Mouse (Mus musculus) layer of hippocampus, postnatal 10 days (tissue): Measurements from ENCODE around the gene Mrpl23. TPM values are rescaled to one million over a fixed set of nuclear protein-coding genes. Genes with fewer than 3 reads are reported as not detected.
A peak's percentile ranks its signal among the peaks of the same experiment; 100 is the strongest.

ENCODE experiments used
- DNase-seq, 2 experiments: peaks; one replicate each; pipeline ENCODE4 v3.0.0; 2021; ENCODE audit warnings: low spot score in 2 of 2
- microRNA-seq, 2 experiments: library from miRNA; unstranded; fragments of <30 nt; microRNA quantifications; one replicate each; pipeline ENCODE4 v1.2.0; 2021
- total RNA-seq, 2 experiments: library from RNA; stranded (reverse); gene quantifications; 2 replicates each; pipeline ENCODE4 v1.2.3; 2021

Gene Mrpl23
- total RNA-seq, 2 experiments from 2014 or later = 8.4 to 12.9 TPM

DNA sequence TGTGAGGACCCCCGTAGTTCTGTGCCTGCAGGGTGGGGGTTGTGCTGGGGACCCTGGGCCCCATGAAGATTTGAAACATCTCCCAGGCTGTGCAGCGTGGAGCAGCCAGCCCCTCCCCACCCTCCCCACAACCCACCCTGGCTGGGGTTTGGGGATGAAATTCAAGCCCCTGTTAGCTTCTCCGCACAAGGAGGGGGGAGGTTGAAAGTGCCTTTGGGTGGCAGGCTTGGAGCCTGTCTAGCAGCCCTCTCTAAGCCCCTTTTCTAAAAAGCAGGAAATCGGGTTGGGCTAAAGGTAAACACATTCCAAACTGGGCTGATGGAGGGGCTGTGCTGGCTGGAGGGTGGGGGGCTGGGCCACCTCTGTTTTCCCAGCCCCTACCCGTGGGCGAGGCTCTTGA is 40.5 kb downstream of the Mrpl23 start:
- DNase-seq = no peak

GRCm38 (mm10) chr7:142574155-142574660 is 41.7 kb downstream of the Mrpl23 start:
- no peak for DNase-seq

- no peak for DNase-seq
Observed at GRCm38 (mm10) chr7:142574826-142575351, 42.4 kb downstream of the Mrpl23 start.

DNA sequence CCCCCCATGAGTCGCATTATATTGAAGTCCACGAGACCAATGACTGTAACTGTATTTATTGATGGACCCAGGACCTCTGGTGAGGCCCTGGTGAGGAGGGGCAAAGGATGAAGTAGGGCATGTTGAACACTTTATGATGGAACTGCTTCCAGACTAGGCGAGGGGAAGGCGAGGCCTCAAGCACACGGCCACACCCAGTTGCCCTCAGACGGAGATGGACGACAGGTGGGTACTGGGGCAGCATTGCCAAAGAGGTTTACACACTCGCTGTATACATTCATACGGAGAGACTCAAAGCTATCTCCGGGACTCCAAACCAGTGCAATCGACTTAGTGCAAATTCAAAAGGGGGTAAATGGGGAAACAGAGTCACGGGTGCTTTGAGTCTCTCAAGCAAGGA is 43.0 kb downstream of the Mrpl23 start:
- no peak for DNase-seq

- no peak for DNase-seq
Observed at GRCm38 (mm10) chr7:142575971-142576370, 43.5 kb downstream of the Mrpl23 start.

GRCm38 (mm10) chr7:142576472-142577326 is 44.2 kb downstream of the Mrpl23 start:
- DNase-seq = no peak

GRCm38 (mm10) chr7:142577806-142578423 is 45.4 kb downstream of the Mrpl23 start:
- DNase-seq = no peak

DNA sequence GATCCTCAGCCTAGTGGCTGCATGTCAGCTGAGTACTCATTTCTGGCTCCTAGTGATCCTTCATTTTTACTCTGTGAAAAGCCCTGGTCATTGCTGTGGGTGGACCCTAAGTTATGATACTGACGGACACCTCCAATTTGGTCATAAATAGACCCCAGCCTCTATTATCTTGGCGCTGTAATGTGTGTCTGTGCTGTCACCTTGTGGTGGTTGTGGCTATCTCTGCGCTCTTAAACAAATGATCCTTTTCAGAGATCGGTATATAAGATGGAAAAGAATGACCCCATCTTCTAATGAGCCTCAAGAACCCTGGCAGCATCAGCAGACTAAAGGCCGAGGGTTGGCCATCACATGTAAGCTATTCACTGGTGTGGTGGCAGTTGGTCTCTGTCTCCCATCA is 46.6 kb downstream of the Mrpl23 start:
- DNase-seq = no peak

- peak; percentile 66 to 78 for DNase-seq
Observed at GRCm38 (mm10) chr7:142580121-142580879, 47.8 kb downstream of the Mrpl23 start.

DNA sequence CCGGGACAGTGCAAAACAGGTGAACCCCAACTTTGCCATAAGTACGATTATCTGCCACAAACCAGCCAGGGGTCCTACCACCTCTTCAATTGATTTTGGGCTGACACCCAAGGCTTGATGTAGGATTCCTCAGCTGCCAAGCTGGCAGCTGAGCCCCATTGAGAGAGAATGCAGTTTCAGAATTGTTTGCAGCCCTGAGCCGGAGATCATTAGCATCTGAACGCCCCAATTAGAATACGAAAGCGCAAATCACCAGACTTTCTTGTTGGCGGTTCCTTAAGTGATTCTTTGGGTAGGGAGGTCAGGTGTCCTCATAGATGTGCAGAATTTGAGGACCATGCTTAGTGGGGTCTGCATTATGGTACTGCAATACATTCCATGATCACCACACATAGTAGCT is 48.7 kb downstream of the Mrpl23 start:
- no peak for DNase-seq

DNA sequence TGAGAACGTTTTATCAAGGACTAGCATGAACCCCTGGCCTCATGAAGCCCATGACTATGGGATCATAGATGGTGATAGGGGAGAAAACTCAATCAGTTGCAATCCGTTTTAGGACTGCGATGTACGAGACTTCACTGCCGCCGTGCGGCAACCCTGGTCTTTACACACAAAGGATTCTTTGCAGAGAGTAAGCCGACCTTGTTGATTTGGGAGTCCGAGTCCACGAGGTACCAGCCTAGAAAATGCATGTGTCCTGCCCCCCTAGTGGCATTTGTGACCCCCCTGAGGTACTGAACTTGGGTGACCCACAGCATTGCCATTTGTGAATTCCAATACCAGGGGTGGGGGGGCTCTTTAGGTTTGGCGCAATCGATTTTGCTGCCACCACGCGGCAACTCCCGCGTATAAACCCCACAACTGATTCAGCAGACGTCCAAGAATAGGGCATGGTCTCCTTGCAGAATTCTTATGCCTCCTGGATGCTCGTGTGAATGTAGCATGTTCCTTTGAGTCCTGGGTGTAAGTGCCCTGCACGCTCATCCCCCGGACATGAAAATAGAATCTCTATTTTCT is 49.3 kb downstream of the Mrpl23 start:
- DNase-seq = peak; percentile 61 to 74

DNA sequence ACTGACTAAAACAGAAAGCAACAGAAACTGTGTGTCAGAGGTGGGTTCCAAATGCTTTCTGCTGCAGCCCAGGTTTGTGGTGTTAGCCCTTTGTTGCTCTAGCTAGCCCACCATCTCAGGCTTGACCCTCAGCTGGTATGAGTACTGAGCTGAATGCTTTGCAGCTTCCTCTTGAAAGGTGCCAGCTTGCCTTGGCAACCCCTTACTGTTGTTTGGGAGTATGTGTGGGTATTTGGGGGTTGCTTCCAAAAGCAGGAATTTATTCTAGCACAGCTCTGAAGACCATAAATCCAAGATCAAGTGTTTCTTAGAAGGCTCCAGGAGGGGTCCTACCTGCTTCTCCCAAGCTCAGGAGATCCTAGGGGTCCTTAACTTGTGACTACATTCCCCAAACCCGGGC is 52.4 kb downstream of the Mrpl23 start:
- no peak for DNase-seq

DNA sequence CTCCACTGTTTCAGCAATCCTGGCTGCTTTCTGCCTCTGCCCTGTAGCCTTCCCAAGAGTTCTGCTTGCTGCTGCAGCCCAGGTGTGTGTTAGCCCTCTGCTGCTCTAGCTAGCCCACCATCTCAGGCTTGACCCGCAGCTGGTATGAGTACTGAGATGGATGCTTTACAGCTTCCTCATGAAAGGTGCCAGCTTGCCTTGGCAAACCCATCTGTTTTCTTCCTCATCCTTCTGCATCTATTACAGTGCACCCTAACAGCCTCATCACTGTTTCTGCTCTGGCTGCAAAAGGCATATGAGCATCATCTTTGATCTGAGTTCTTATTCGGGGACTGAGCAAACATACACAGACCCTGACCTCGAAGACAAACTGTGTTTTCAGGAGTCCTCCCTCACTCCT is 53.4 kb downstream of the Mrpl23 start:
- DNase-seq = no peak

GRCm38 (mm10) chr7:142588282-142588941 is 55.9 kb downstream of the Mrpl23 start:
- no peak for DNase-seq

Small RNA genes within 50 kb of the gene (microRNA-seq; reads per million reads assigned to microRNA genes)
- 0.20 to 1.3 reads per million in 2 experiments for gene Mir675

Other genes with a start within 250 kb of the Mrpl23 start
- not detected for gene Krtap5-1, start 235.6 kb upstream of the Mrpl23 start, total RNA-seq
- not detected for gene Krtap5-4, start 229.1 kb upstream of the Mrpl23 start, total RNA-seq
- 10 to 100 TPM; 21.0 to 24.6 TPM for gene Ifitm10, start 158.9 kb upstream of the Mrpl23 start, total RNA-seq
- 1 to 10 TPM in 1 of 2 experiments, not detected in 1; 6.5 TPM for gene Gm49369, start 150.0 kb upstream of the Mrpl23 start, total RNA-seq
- 100 to 1,000 TPM; 252 to 270 TPM for gene Ctsd, start 144.6 kb upstream of the Mrpl23 start, total RNA-seq
- not detected for gene Syt8, start 97.8 kb upstream of the Mrpl23 start, total RNA-seq
- gene Tnni2, start 90.9 kb upstream of the Mrpl23 start, total RNA-seq = not detected
- gene Lsp1, start 71.9 kb upstream of the Mrpl23 start, total RNA-seq = 1 to 10 TPM; 3.6 to 5.0 TPM
- gene Tnnt3, start 33.9 kb upstream of the Mrpl23 start, total RNA-seq = under 1 TPM; 0.82 to 0.96 TPM
- 100 to 1,000 TPM; 209 to 223 TPM for gene Igf2, start 134.1 kb downstream of the Mrpl23 start, total RNA-seq
- gene Gm49394, start 137.3 kb downstream of the Mrpl23 start, total RNA-seq = under 1 TPM; 0.11 to 0.51 TPM
- not detected for gene Ins2, start 210.7 kb downstream of the Mrpl23 start, total RNA-seq